Mouse (Mus musculus) C2C12 (cell line): Measurements from ENCODE around the gene Olfr1012. TPM values are rescaled to one million over a fixed set of nuclear protein-coding genes. Genes with fewer than 3 reads are reported as not detected.
"Not testable (repeated sequence)": the region's sequence is repeated elsewhere in the genome, so short reads cannot be mapped to it uniquely, and the experiment has no call there.

Experiments
- H3K27me3 ChIP-seq: one replicate; pipeline ENCODE4 v1.6.1; 2011; ENCODE audit not compliant: control insufficient read depth, insufficient read depth, insufficient read length
- H3K36me3 ChIP-seq: one replicate; pipeline ENCODE4 v1.6.1; 2011; ENCODE audit not compliant: control insufficient read depth, insufficient read depth
- H3K4me3 ChIP-seq: one replicate; pipeline ENCODE4 v1.5.1; 2011; ENCODE audit warnings: mild to moderate bottlenecking, control low read depth; ENCODE audit not compliant: poor library complexity, insufficient read depth, severe bottlenecking
- H3K79me2 ChIP-seq: one replicate; pipeline ENCODE4 v1.6.1; 2011; ENCODE audit not compliant: control insufficient read depth, insufficient read depth
- H3K79me3 ChIP-seq: one replicate; pipeline ENCODE4 v1.6.1; 2011; ENCODE audit warnings: low read depth, control low read depth
- H3ac ChIP-seq: one replicate; pipeline ENCODE3; 2011; ENCODE audit warnings: low read depth; ENCODE audit not compliant: control insufficient read depth, insufficient read length
- CEBPB ChIP-seq: IDR thresholded peaks from one replicate; pipeline ENCODE4 v1.6.1; 2011; ENCODE audit warnings: low read depth, mild to moderate bottlenecking, control low read depth, moderate library complexity
- CTCF ChIP-seq: IDR thresholded peaks from one replicate; pipeline ENCODE4 v1.5.1; 2011; ENCODE audit not compliant: control insufficient read depth, insufficient read depth, insufficient read length
- FOSL1 ChIP-seq: IDR thresholded peaks from one replicate; pipeline ENCODE4 v1.8.0; 2011; ENCODE audit warnings: mild to moderate bottlenecking, low read length; ENCODE audit not compliant: poor library complexity, insufficient read depth, severe bottlenecking
- MAX ChIP-seq: IDR thresholded peaks from one replicate; pipeline ENCODE4 v1.6.1; 2011; ENCODE audit warnings: mild to moderate bottlenecking, control low read depth
- MYOD1 ChIP-seq: IDR thresholded peaks from one replicate; pipeline ENCODE4 v1.6.1; 2011; ENCODE audit warnings: low read depth; ENCODE audit not compliant: control insufficient read depth, insufficient read length
- MYOG ChIP-seq: IDR thresholded peaks from one replicate; pipeline ENCODE4 v1.6.1; 2011; ENCODE audit not compliant: control insufficient read depth, insufficient read length; ENCODE audit errors: extremely low read depth
- USF1 ChIP-seq: IDR thresholded peaks from one replicate; pipeline ENCODE4 v1.6.1; 2011; ENCODE audit warnings: low read depth, mild to moderate bottlenecking, control low read depth, moderate library complexity
- polyA plus RNA-seq: library from polyadenylated mRNA; unstranded; fragments of >200 nt; fragmentation: generic; extraction: Trizol; gene quantifications from one replicate; pipeline ENCODE4 v1.2.1, GENCODE M21; 2012; ENCODE audit warnings: missing spikeins

The Olfr1012 gene
- polyA plus RNA-seq, 1 experiment, result not detected

- Histone ChIP-seq H3K27me3 (no peaks in the 10 kb centered on the region), H3K79me2 (no peaks in the 10 kb centered on the region), H3K79me3 (no peaks in the 10 kb centered on the region), H3K36me3 (no peaks in the 10 kb centered on the region), H3K4me3 (no peak within 1 kb of the TSS), H3ac (no peak within 1 kb of the TSS)
- TF ChIP-seq MYOG (no peak), CTCF (no peak), CEBPB (no peak), MYOD1 (no peak), MAX (no peak), FOSL1 (no peak), USF1 (no peak)
Observed at GRCm38 (mm10) chr2:85766798-85767197, 4.2 kb upstream of the Olfr1012 start, which contains the start of gene Olfr1013. TSS of gene Olfr1013 (plus strand) at chr2:85767098.

GRCm38 (mm10) chr2:85753822-85754221 lies 8.7 kb downstream of the Olfr1012 start:
- no peaks in the 10 kb centered on the region for H3K79me3 ChIP-seq
- H3K79me2 ChIP-seq, result no peaks in the 10 kb centered on the region
- no peak overlapping the region for H3ac ChIP-seq
- H3K36me3 ChIP-seq, result no peaks in the 10 kb centered on the region
- TF ChIP-seq FOSL1 (no peak), CEBPB (no peak), MAX (no peak), CTCF (no peak), MYOG (no peak), MYOD1 (no peak), USF1 (no peak)
- no peaks in the 10 kb centered on the region for H3K27me3 ChIP-seq
- H3K4me3 ChIP-seq, result no peak overlapping the region

- Histone ChIP-seq H3K4me3 (no peak overlapping the region), H3K79me3 (no peaks in the 10 kb centered on the region), H3ac (no peak overlapping the region), H3K79me2 (no peaks in the 10 kb centered on the region), H3K27me3 (no peaks in the 10 kb centered on the region), H3K36me3 (no peaks in the 10 kb centered on the region)
- TF ChIP-seq MYOG (no peak), MYOD1 (no peak), CEBPB (no peak), CTCF (no peak), USF1 (no peak), FOSL1 (no peak), MAX (no peak)
Observed at GRCm38 (mm10) chr2:85725793-85726192, 36.8 kb downstream of the Olfr1012 start.

GRCm38 (mm10) chr2:85715119-85715518 lies 47.4 kb downstream of the Olfr1012 start, which contains the start of gene Olfr1009:
TSS of gene Olfr1009 (plus strand) at chr2:85715419.
- Histone ChIP-seq H3K4me3 (no peak within 1 kb of the TSS), H3K79me3 (no peaks in the 10 kb centered on the region), H3K79me2 (no peaks in the 10 kb centered on the region), H3K27me3 (no peaks in the 10 kb centered on the region), H3K36me3 (no peaks in the 10 kb centered on the region), H3ac (no peak within 1 kb of the TSS)
- no peak for TF ChIP-seq USF1
- no peak for TF ChIP-seq CEBPB
- TF ChIP-seq MAX, result no peak
- no peak for TF ChIP-seq MYOG
- no peak for TF ChIP-seq FOSL1
- TF ChIP-seq CTCF, result no peak
- no peak for TF ChIP-seq MYOD1

- no peak overlapping the region for H3ac ChIP-seq
- H3K4me3 ChIP-seq, result no peak overlapping the region
- H3K79me3 ChIP-seq, result no peaks in the 10 kb centered on the region
- TF ChIP-seq MYOG, result no peak
- no peak for TF ChIP-seq USF1
- TF ChIP-seq CEBPB, result no peak
- TF ChIP-seq MYOD1, result no peak
- no peak for TF ChIP-seq FOSL1
- TF ChIP-seq MAX, result no peak
- TF ChIP-seq CTCF, result no peak
- H3K36me3 ChIP-seq, result no peaks in the 10 kb centered on the region
- no peaks in the 10 kb centered on the region for H3K79me2 ChIP-seq
- H3K27me3 ChIP-seq, result no peaks in the 10 kb centered on the region
Observed at GRCm38 (mm10) chr2:85711159-85711558, 51.4 kb downstream of the Olfr1012 start.

GRCm38 (mm10) chr2:85710680-85711079 lies 51.9 kb downstream of the Olfr1012 start:
- not testable (repeated sequence) for H3K79me2 ChIP-seq, H3K36me3 ChIP-seq, H3ac ChIP-seq, H3K4me3 ChIP-seq, H3K27me3 ChIP-seq, H3K79me3 ChIP-seq

Other genes starting within 250 kb of the Olfr1012 start
- gene 4833423E24Rik, start 243.7 kb downstream of the Olfr1012 start, polyA plus RNA-seq, result not detected
- not detected for gene Olfr996, start 183.6 kb downstream of the Olfr1012 start, polyA plus RNA-seq
- gene Olfr998, start 173.8 kb downstream of the Olfr1012 start, polyA plus RNA-seq, result not detected
- gene Olfr1000, start 150.9 kb downstream of the Olfr1012 start, polyA plus RNA-seq, result not detected
- gene Olfr1002, start 112.1 kb downstream of the Olfr1012 start, polyA plus RNA-seq, result not detected
- gene Olfr154, start 98.3 kb downstream of the Olfr1012 start, polyA plus RNA-seq, result not detected
- not detected for gene Olfr1006, start 84.0 kb downstream of the Olfr1012 start, polyA plus RNA-seq
- not detected for gene Olfr1008, start 73.3 kb downstream of the Olfr1012 start, polyA plus RNA-seq
- gene Olfr1009, start 47.3 kb downstream of the Olfr1012 start, polyA plus RNA-seq, result not detected
- not detected for gene Olfr1013, start 4.3 kb upstream of the Olfr1012 start, polyA plus RNA-seq
- not detected for gene Olfr1014, start 9.9 kb upstream of the Olfr1012 start, polyA plus RNA-seq
- gene Olfr1015, start 19.3 kb upstream of the Olfr1012 start, polyA plus RNA-seq, result not detected
- gene Olfr1016, start 39.8 kb upstream of the Olfr1012 start, polyA plus RNA-seq, result not detected
- not detected for gene Olfr1018, start 55.7 kb upstream of the Olfr1012 start, polyA plus RNA-seq
- not detected for gene Olfr1019, start 82.7 kb upstream of the Olfr1012 start, polyA plus RNA-seq
- not detected for gene Olfr1020, start 84.3 kb upstream of the Olfr1012 start, polyA plus RNA-seq
- not detected for gene Olfr1022, start 105.8 kb upstream of the Olfr1012 start, polyA plus RNA-seq
- gene Olfr1023, start 122.9 kb upstream of the Olfr1012 start, polyA plus RNA-seq, result not detected
- gene Olfr1024, start 142.3 kb upstream of the Olfr1012 start, polyA plus RNA-seq, result not detected
- not detected for gene Olfr1025-ps1, start 152.4 kb upstream of the Olfr1012 start, polyA plus RNA-seq
- not detected for gene Olfr1026, start 158.8 kb upstream of the Olfr1012 start, polyA plus RNA-seq
- not detected for gene Olfr1028, start 187.7 kb upstream of the Olfr1012 start, polyA plus RNA-seq
- not detected for gene Olfr1029, start 211.1 kb upstream of the Olfr1012 start, polyA plus RNA-seq
- not detected for gene Olfr1030, start 216.5 kb upstream of the Olfr1012 start, polyA plus RNA-seq
- gene Olfr1031, start 227.5 kb upstream of the Olfr1012 start, polyA plus RNA-seq, result not detected
- gene Olfr1032, start 242.8 kb upstream of the Olfr1012 start, polyA plus RNA-seq, result not detected